Mouse (Mus musculus) regulatory T cell (primary cell): ENCODE results near the gene Lasp1.

Source experiments
- in situ Hi-C: fragments of 300-600 bp; cut with MboI, MseI; formaldehyde crosslinking; loops from one replicate; pipeline ENCODE4 v1.15.1; 2025; ENCODE audit warnings: high pct_unique_total_duplicates

Lasp1 gene

GRCm38 (mm10) chr11:97790778-97791438 is 7.9 kb upstream of the Lasp1 start:
- in situ Hi-C loops, result loop anchor here (25.0 kb wide), 1 partner anchor 196 kb away; the partner anchor contains the start of genes Arl5c and Plxdc1

- in situ Hi-C loops, result loop anchor here (25.0 kb wide), 1 partner anchor 194 kb away; the partner anchor contains the start of genes Arl5c and Plxdc1
These were observed 5.6 kb upstream of the Lasp1 start for GRCm38 (mm10) chr11:97793165-97793564.

GRCm38 (mm10) chr11:97796910-97797309 is 1.9 kb upstream of the Lasp1 start:
- in situ Hi-C loops, result loop anchor here (5.0 to 25.0 kb wide), 2 partner anchors 55 to 190 kb away; partner anchors contain the start of genes Arl5c, Pip4k2b and Plxdc1

- in situ Hi-C loops, result loop anchor here (5.0 to 25.0 kb wide), 2 partner anchors 55 to 190 kb away; partner anchors contain the start of genes Arl5c, Pip4k2b and Plxdc1
These were observed 1.3 kb upstream of the Lasp1 start for GRCm38 (mm10) chr11:97797369-97798082.

GRCm38 (mm10) chr11:97798083-97798435 is 741 bp upstream of the Lasp1 start:
- in situ Hi-C loops, result loop anchor here (5.0 to 25.0 kb wide), 2 partner anchors 56 to 189 kb away; partner anchors contain the start of genes Arl5c, Pip4k2b and Plxdc1

- in situ Hi-C loops, result loop anchor here (5.0 to 25.0 kb wide), 2 partner anchors 57 to 188 kb away; partner anchors contain the start of genes Arl5c, Pip4k2b and Plxdc1
These were observed 570 bp downstream of the Lasp1 start for GRCm38 (mm10) chr11:97799146-97799993.

- in situ Hi-C loops, result loop anchor here (5.0 to 25.0 kb wide), 3 partner anchors 42 to 187 kb away; partner anchors contain the start of genes Arl5c, B230217C12Rik, Pip4k2b and Plxdc1
These were observed 1.3 kb downstream of the Lasp1 start for GRCm38 (mm10) chr11:97799994-97800690.

GRCm38 (mm10) chr11:97800691-97801408 is 2.0 kb downstream of the Lasp1 start:
- in situ Hi-C loops, result loop anchor here (5.0 kb wide), 1 partner anchor 41 kb away; the partner anchor contains the start of gene B230217C12Rik

GRCm38 (mm10) chr11:97801409-97802193 is 2.8 kb downstream of the Lasp1 start:
- in situ Hi-C loops, result loop anchor here (5.0 kb wide), 1 partner anchor 41 kb away; the partner anchor contains the start of gene B230217C12Rik

- in situ Hi-C loops, result loop anchor here (5.0 kb wide), 1 partner anchor 40 kb away; the partner anchor contains the start of gene B230217C12Rik
These were observed 3.3 kb downstream of the Lasp1 start for GRCm38 (mm10) chr11:97802194-97802470.

GRCm38 (mm10) chr11:97802495-97802894 is 3.7 kb downstream of the Lasp1 start:
- in situ Hi-C loops, result loop anchor here (5.0 kb wide), 1 partner anchor 40 kb away; the partner anchor contains the start of gene B230217C12Rik

GRCm38 (mm10) chr11:97803847-97804246 is 5.0 kb downstream of the Lasp1 start:
- in situ Hi-C loops, result loop anchor here (5.0 kb wide), 1 partner anchor 38 kb away; the partner anchor contains the start of gene B230217C12Rik

- in situ Hi-C loops, result loop anchor here (5.0 kb wide), 1 partner anchor 37 kb away; the partner anchor contains the start of gene B230217C12Rik
These were observed 6.3 kb downstream of the Lasp1 start for GRCm38 (mm10) chr11:97804841-97805661.

GRCm38 (mm10) chr11:97805662-97806612 is 7.1 kb downstream of the Lasp1 start:
- in situ Hi-C loops, result no loop called here

- in situ Hi-C loops, result no loop called here
These were observed 7.8 kb downstream of the Lasp1 start for GRCm38 (mm10) chr11:97806613-97806964.

GRCm38 (mm10) chr11:97807626-97808025 is 8.8 kb downstream of the Lasp1 start:
- in situ Hi-C loops, result no loop called here

- in situ Hi-C loops, result no loop called here
These were observed 9.3 kb downstream of the Lasp1 start for GRCm38 (mm10) chr11:97808093-97808492.
